Mouse (Mus musculus) CD4-positive, CD25-positive, alpha-beta regulatory T cell, adult 4 months (primary cell): ENCODE results near the gene Lrrc8e. TPM values are rescaled to one million over a fixed set of nuclear protein-coding genes. Genes with fewer than 3 reads are reported as not detected.
"Not testable (repeated sequence)": the region's sequence is repeated elsewhere in the genome, so short reads cannot be mapped to it uniquely, and the experiment has no call there.

ENCODE experiments used
- ATAC-seq: one replicate; pipeline ENCODE4 v1.8.0; 2017
- polyA plus RNA-seq, 2 experiments: library from polyadenylated mRNA; unstranded; fragments of 100-300 nt; shearing (Covaris generic); gene quantifications; one replicate each; pipeline ENCODE4 v1.2.1; 2017

Gene Lrrc8e
- polyA plus RNA-seq, 2 experiments from 2014 or later, result 0.34 TPM; not detected in 1

- ATAC-seq, result no peak
Observed at GRCm38 (mm10) chr8:4222059-4222458, 4.6 kb upstream of the Lrrc8e start.

GRCm38 (mm10) chr8:4226323-4226722 lies 304 bp upstream of the Lrrc8e start:
- ATAC-seq, result no peak

- no peak for ATAC-seq
Observed at GRCm38 (mm10) chr8:4227919-4228318, 1.3 kb downstream of the Lrrc8e start.

- no peak for ATAC-seq
Observed at GRCm38 (mm10) chr8:4229784-4230183, 3.2 kb downstream of the Lrrc8e start.

- no peak for ATAC-seq
Observed at GRCm38 (mm10) chr8:4230612-4231351, 4.2 kb downstream of the Lrrc8e start.

- ATAC-seq, result no peak
Observed at GRCm38 (mm10) chr8:4237814-4238433, 11.3 kb downstream of the Lrrc8e start.

- peak; percentile 85 for ATAC-seq
Observed at GRCm38 (mm10) chr8:4238434-4239192, 12.0 kb downstream of the Lrrc8e start, which contains the start of the genes Map2k7 and Gm49320. Map2k7 (plus strand) TSS chr8:4238740. Gm49320 (plus strand) TSS chr8:4238865.

- peak; percentile 51 for ATAC-seq
Observed at GRCm38 (mm10) chr8:4239193-4239890, 12.7 kb downstream of the Lrrc8e start.

- ATAC-seq, result no peak
Observed at GRCm38 (mm10) chr8:4245061-4245460, 18.4 kb downstream of the Lrrc8e start.

- ATAC-seq, result no peak
Observed at GRCm38 (mm10) chr8:4245737-4246136, 19.1 kb downstream of the Lrrc8e start.

GRCm38 (mm10) chr8:4247241-4247640 lies 20.6 kb downstream of the Lrrc8e start:
- ATAC-seq, result no peak

GRCm38 (mm10) chr8:4247951-4248540 lies 21.4 kb downstream of the Lrrc8e start, which contains the start of gene Tgfbr3l:
Tgfbr3l (plus strand) TSS chr8:4248214.
- ATAC-seq, result no peak

GRCm38 (mm10) chr8:4249213-4249612 lies 22.6 kb downstream of the Lrrc8e start:
- ATAC-seq, result no peak

- peak; percentile 52 for ATAC-seq
Observed at GRCm38 (mm10) chr8:4250306-4250970, 23.8 kb downstream of the Lrrc8e start.

- ATAC-seq, result no peak
Observed at GRCm38 (mm10) chr8:4252116-4252760, 25.6 kb downstream of the Lrrc8e start.

GRCm38 (mm10) chr8:4252934-4253841 lies 26.6 kb downstream of the Lrrc8e start, which contains the start of gene Snapc2:
Snapc2 (plus strand) TSS chr8:4253080.
- ATAC-seq, result peak; percentile 91

GRCm38 (mm10) chr8:4254001-4254400 lies 27.4 kb downstream of the Lrrc8e start:
- ATAC-seq, result no peak

- not testable (repeated sequence) for ATAC-seq
Observed at GRCm38 (mm10) chr8:4255471-4255870, 28.8 kb downstream of the Lrrc8e start.

- no peak for ATAC-seq
Observed at GRCm38 (mm10) chr8:4256911-4257310, 30.3 kb downstream of the Lrrc8e start.

GRCm38 (mm10) chr8:4257350-4257749 lies 30.7 kb downstream of the Lrrc8e start:
- no peak for ATAC-seq
